Mouse (Mus musculus) hematopoietic stem cell, adult 5-6 weeks (primary cell): Measurements from ENCODE around the gene Gm49673. TPM values are rescaled to one million over a fixed set of nuclear protein-coding genes. Genes with fewer than 3 reads are reported as not detected.
"Not testable (repeated sequence)": the region's sequence is repeated elsewhere in the genome, so short reads cannot be mapped to it uniquely, and the experiment has no call there.

Source experiments
- ATAC-seq, 2 experiments: fragments of 125-278 bp in 1 of 2; replicated peaks in 1 of 2; 2 replicates each; pipeline ENCODE4 v1.8.0; 2016 to 2017; ENCODE audit warnings: inconsistent platforms in 2 of 2, mild to moderate bottlenecking in 2 of 2, moderate number of reproducible peaks in 2 of 2, low read depth in 1 of 2, moderate TSS enrichment in 1 of 2; ENCODE audit not compliant: low FRiP score in 2 of 2, poor library complexity in 2 of 2, severe bottlenecking in 2 of 2, insufficient read depth in 1 of 2, low TSS enrichment in 1 of 2
- total RNA-seq: library from RNA; stranded (forward); fragments of 172-1452, 232-1000 nt; gene quantifications from 2 replicates; pipeline ENCODE4 v1.2.3, GENCODE M21; 2017

The Gm49673 gene
- total RNA-seq, 1 experiment from 2014 or later, result not detected

GRCm38 (mm10) chr17:8146931-8147330, 657 bp downstream of the Gm49673 start:
- ATAC-seq, result not testable (repeated sequence)

- ATAC-seq, result peak in 1 of 2 experiments; percentile 20; a peak in 2 of 4 replicates
These were observed 3.5 kb downstream of the Gm49673 start for GRCm38 (mm10) chr17:8143802-8144673.

- ATAC-seq, result not testable (repeated sequence)
These were observed 7.4 kb downstream of the Gm49673 start for GRCm38 (mm10) chr17:8140210-8140609.

DNA sequence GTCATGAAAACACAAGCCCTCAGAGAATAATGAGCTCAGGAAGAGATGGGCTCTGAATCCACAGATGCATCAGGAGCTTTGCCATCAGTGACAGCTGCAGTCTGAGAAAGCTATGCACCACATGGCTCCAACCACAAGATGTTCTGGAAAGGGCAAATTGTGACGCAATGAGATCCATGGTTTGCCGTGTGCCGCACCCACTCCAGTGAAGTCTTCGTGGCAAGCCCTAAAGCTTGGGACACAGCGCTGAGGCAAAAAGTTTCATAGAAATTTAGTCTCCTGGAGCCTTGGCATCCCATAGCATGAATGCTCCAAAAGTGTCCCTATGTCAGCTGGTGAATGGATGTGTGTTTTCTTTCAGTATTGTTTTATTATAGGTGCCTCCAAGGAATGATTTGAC, 9.5 kb downstream of the Gm49673 start:
- ATAC-seq, result not testable (repeated sequence)

- ATAC-seq, result not testable (repeated sequence)
These were observed 16.7 kb downstream of the Gm49673 start for GRCm38 (mm10) chr17:8130849-8131248.

GRCm38 (mm10) chr17:8129578-8129977, 18.0 kb downstream of the Gm49673 start:
- ATAC-seq, result not testable (repeated sequence)

DNA sequence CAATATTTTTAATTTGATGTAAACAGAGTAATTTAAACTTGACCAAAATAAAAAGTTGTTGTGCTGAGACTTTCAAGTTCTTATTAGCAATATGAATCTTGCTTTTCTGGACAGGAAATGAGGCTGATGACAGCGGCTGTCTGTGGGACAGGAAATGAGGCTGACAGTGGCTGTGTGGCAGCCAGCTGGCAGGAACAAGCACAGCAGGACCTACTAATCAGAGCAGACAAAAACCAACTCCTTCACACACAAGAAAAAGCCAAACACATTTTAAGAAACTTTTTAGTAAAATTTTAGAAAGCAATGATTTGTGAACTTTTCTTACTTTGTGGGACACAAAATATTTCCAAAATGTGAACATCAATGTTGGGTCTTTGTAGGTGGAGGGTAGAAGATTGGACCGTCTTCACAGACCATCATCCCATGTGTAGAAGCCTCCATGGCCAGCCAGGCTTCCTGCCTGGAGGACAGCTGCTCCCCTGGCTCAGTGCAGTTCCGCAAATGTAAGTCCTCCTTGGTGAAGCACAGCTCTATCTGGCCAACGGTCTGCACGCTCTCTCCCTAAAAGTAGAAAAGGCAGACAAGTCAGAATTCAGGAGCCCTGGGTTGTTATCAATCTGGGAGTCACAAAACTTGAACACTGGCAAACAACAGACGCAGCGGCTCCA, 19.1 kb downstream of the Gm49673 start:
- not testable (repeated sequence) for ATAC-seq

DNA sequence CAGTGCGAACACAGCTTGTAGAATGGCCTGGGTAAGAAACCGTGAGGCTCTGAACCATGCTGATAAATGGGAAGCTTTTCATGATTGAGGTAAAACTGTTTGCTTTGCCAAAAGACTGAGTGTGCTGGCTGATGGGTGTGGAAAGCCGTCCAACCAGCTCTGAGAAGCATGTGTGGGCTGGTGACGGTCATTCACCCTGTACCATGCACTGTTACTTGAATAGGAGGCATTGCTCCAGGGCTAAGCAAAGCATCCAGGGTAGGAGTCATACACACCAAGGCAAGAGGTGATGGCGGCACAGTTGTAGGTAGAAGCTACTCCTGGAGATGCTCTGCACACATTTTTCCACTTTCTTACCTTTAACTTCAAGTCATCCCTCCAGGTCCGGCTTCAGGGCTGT, 23.0 kb downstream of the Gm49673 start:
- not testable (repeated sequence) for ATAC-seq

DNA sequence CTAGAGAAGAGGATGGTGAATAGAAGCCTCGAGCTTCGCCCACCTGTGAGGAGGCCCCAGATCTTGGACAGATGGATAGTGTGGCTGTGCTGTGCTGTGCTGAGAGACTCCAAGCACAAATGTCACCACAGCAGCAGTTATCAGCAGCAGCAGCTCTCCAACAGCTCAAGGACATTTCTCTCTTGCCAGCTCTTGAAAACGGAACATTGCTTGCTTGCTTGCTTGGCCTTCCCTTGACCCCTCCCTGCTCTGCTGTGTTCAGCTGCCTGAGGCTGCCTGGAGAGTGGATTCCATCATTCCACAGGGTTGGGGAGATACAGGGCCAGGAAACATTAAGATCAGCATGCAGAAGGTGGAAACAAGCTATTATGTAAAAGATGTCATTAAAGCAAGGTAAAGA, 24.6 kb downstream of the Gm49673 start:
- ATAC-seq, result not testable (repeated sequence)

GRCm38 (mm10) chr17:8116928-8117327, 30.7 kb downstream of the Gm49673 start:
- not testable (repeated sequence) for ATAC-seq

GRCm38 (mm10) chr17:8116378-8116777, 31.2 kb downstream of the Gm49673 start:
- peak; percentile 89 to 91 for ATAC-seq

DNA sequence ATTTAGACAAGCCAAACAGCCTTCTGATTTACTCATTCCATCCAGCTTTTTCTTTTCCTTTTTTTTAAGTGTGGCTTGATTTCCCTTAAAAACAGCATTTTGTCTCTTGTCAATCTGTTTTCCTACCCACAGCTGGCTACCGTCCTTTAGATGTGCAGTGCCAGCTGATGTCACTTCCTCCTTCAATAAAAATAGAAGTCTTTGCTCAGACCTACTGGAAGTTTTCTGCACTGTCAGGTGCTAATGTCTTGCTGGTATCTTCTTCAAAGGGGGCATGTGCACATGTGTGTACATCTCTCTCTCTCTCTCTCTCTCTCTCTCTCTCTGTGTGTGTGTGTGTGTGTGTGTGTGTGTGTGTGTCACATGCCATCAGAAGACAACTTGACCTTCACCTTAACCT, 35.4 kb downstream of the Gm49673 start:
- not testable (repeated sequence) for ATAC-seq

DNA sequence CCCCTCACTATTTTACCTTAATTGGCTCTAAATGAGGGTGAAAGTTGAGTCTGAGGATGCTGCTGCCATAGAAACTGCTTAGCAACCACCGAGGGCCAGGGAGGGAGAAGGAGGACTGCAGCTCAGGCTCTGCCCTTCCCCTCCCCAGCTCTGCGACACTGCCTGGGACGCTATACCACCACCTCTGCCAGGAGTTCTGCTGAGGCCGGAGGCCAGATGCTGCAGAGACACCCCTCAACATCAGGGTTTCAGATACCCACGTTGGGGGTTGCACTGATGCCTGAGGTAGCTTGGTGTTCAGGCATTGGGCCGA, 46.3 kb downstream of the Gm49673 start:
- not testable (repeated sequence) for ATAC-seq

DNA sequence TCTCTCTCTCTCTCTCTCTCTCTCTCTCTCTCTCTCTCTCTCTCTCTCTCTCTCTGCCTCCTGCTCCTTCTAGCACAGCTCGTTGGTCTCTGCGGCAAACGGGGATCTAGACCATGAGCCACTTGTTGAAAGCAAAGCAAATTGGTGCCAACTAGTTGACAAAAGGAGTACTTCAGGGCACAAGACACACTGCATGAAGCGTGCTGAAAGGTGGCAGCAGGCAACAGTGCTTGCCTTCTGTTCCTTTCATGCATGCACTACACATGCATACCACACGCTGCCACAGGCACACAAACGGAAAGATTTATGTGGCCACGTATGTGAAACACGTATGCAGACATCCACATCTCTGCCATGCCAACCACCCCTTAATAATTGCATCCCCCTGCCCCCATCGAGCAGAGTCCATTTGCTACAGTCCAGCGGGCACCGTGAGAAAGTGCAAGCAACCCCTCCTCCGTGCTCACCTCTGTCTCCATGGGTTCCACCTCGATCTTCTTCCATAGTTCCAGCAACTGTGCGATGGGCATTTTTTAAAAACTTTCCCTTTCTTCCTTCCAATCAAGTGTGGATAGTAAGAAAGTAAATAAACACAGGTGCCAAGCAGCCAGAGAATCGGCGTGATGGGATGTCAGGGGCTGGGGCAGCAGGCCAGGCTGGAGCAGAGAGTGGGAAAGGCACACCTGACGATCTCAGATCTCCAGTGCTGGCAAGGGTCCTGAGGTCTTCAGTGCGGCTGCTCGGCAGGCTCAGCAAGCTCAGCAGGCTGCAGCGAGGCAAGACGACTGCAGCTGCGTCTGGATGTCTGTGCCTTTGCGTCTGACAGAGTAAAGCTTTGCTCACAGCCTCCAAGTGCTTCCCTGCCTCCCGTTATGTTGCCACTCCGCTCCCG, 46.9 kb downstream of the Gm49673 start:
- not testable (repeated sequence) for ATAC-seq

GRCm38 (mm10) chr17:8096199-8096598, 51.4 kb downstream of the Gm49673 start:
- ATAC-seq, result not testable (repeated sequence)

- ATAC-seq, result not testable (repeated sequence)
These were observed 51.9 kb downstream of the Gm49673 start for GRCm38 (mm10) chr17:8095653-8096052.
